Mouse (Mus musculus) stomach, postnatal 0 days (tissue): ENCODE measurements around the gene Apoa2. TPM values are rescaled to one million over a fixed set of nuclear protein-coding genes. Genes with fewer than 3 reads are reported as not detected.

Experiments used
- ATAC-seq: fragments of 200-750 bp; cut with Nextera tagmentation; 2 replicates; pipeline ENCODE4 v1.8.0; 2017; ENCODE audit not compliant: low FRiP score, low TSS enrichment
- DNase-seq: peaks from one replicate; pipeline ENCODE4 v3.0.0-alpha.2; 2016; ENCODE audit warnings: low spot score
- H3K27ac ChIP-seq: fragments of 300-500 bp; sonication (generic); replicated peaks from 2 replicates; pipeline ENCODE4 v1.5.1; 2014; ENCODE audit warnings: mild to moderate bottlenecking, control low read depth
- H3K27me3 ChIP-seq: fragments of 300-500 bp; sonication (generic); 2 replicates; pipeline ENCODE4 v1.6.1; 2014; ENCODE audit warnings: low read length; ENCODE audit not compliant: control insufficient read depth, insufficient read depth
- H3K36me3 ChIP-seq: fragments of 300-500 bp; sonication (generic); 2 replicates; pipeline ENCODE4 v1.6.1; 2014; ENCODE audit warnings: low read length, mixed read lengths; ENCODE audit not compliant: control insufficient read depth, insufficient read depth
- H3K4me1 ChIP-seq: fragments of 300-500 bp; sonication (generic); replicated peaks from 2 replicates; pipeline ENCODE4 v1.6.1; 2014; ENCODE audit warnings: antibody characterized with exemption; ENCODE audit not compliant: control insufficient read depth, insufficient read depth
- H3K4me2 ChIP-seq: fragments of 300-500 bp; sonication (generic); replicated peaks from 2 replicates; pipeline ENCODE4 v1.6.1; 2014; ENCODE audit warnings: low read depth, mild to moderate bottlenecking, control low read depth, moderate library complexity
- H3K4me3 ChIP-seq: fragments of 300-500 bp; sonication (generic); 2 replicates; pipeline ENCODE4 v1.5.1; 2014; ENCODE audit warnings: low read depth, low read length, control low read depth
- H3K9ac ChIP-seq: fragments of 300-500 bp; sonication (generic); 2 replicates; pipeline ENCODE4 v1.6.1; 2014; ENCODE audit warnings: mild to moderate bottlenecking, low read length, control low read depth, mixed read lengths
- H3K9me3 ChIP-seq: fragments of 300-500 bp; sonication (generic); 2 replicates; pipeline ENCODE4 v1.6.1; 2016; ENCODE audit warnings: low read length; ENCODE audit not compliant: control insufficient read depth
- CTCF ChIP-seq: IDR thresholded peaks from 2 replicates; pipeline ENCODE4 v1.5.1; 2016; ENCODE audit warnings: antibody characterized with exemption, low read depth, mild to moderate bottlenecking, moderate library complexity
- EP300 ChIP-seq: optimal IDR thresholded peaks from 2 replicates; pipeline ENCODE3; 2016; ENCODE audit warnings: antibody characterized with exemption
- WGBS: fragments of 180-500 bp; shearing (Covaris S2); extraction: QIAGEN DNeasy Blood & Tissue Kit; methylation state at CpG from one replicate; pipeline ENCODE4 v1.1.7; 2014; 5-methylcytosine and 5-hydroxymethylcytosine counted together
- polyA plus RNA-seq: library from polyadenylated mRNA; unstranded; fragments of >200 nt; fragmentation: Nextera tagmentation; extraction: Ambion mirVana; gene quantifications from 2 replicates; pipeline ENCODE4 v1.2.1, GENCODE M21; 2015

Gene Apoa2
- polyA plus RNA-seq, 1 experiment from 2014 or later, result 26.3 TPM

GRCm38 (mm10) chr1:171231844-171232243 lies 7.0 kb downstream of the Apoa2 start:
- H3K27me3 ChIP-seq, result no peaks in the 10 kb centered on the region
- no peaks in the 10 kb centered on the region for H3K4me1 ChIP-seq
- H3K4me3 ChIP-seq, result no peak overlapping the region
- H3K27ac ChIP-seq, result no peak overlapping the region
- no peak overlapping the region for H3K4me2 ChIP-seq
- H3K36me3 ChIP-seq, result peaks cover 22% of the 10 kb centered on the region
- H3K9ac ChIP-seq, result no peak overlapping the region
- no peak for TF ChIP-seq CTCF
- TF ChIP-seq EP300, result no peak
- ATAC-seq (no peak), DNase-seq (no peak)
- no peaks in the 10 kb centered on the region for H3K9me3 ChIP-seq
- WGBS, result 74% methylated on average over 4 of the region's 4 CpGs

- Histone ChIP-seq H3K9ac (no peak overlapping the region), H3K27me3 (no peaks in the 10 kb centered on the region), H3K27ac (no peak overlapping the region), H3K4me1 (no peaks in the 10 kb centered on the region), H3K9me3 (no peaks in the 10 kb centered on the region), H3K4me2 (no peak overlapping the region), H3K36me3 (peaks cover 25% of the 10 kb centered on the region), H3K4me3 (no peak overlapping the region)
- DNase-seq, result no peak
- TF ChIP-seq EP300 (no peak), CTCF (no peak)
- WGBS, result 85% methylated on average over 5 of the region's 5 CpGs
- no peak for ATAC-seq
These were observed 7.5 kb downstream of the Apoa2 start for GRCm38 (mm10) chr1:171232348-171232747.

DNA sequence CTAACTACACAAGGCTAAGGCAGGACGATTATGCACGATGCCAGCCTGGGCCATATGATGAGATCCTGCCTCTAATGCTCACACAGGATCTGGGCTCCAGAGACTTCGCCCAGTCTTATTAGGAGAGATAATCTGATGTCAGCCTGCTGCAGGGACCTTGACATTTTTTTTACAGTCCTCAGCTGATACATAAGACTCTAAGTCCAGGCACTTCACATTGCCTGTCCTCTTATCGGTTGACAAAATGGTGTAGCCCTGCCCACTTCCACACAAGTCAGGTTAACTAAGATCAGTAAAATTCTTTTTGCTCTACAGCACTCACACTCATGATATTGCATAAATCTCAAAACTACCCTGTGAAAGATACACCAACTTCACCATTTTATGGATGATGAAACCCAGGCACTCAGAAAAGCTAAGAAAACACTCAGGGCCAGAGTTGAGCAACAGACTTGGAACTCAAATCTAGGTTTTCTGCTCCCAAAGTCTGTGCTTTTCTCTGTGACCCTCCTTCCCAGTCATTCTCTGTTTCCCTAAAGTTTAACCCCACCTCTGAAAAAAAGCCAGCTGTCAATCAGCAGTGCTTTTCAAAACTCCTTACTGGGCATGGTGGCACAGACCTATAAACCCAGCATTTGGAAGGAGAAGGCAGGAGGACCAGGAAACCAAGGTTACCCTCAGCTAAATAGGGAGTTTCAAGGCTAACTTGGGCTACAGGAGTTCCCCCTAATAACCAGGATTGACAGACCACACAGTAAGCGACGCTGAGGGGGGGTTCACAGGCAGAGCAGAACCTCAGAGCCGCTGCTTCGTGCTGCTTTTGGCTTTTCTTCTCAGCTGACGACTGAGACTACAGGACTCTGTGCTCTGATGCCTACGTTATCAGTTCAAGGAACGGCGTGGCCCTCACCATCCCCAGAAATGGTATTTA lies 8.2 kb downstream of the Apoa2 start:
- no peak overlapping the region for H3K9ac ChIP-seq
- no peaks in the 10 kb centered on the region for H3K27me3 ChIP-seq
- H3K4me1 ChIP-seq, result no peaks in the 10 kb centered on the region
- H3K4me3 ChIP-seq, result no peak overlapping the region
- no peaks in the 10 kb centered on the region for H3K9me3 ChIP-seq
- DNase-seq (no peak), ATAC-seq (no peak)
- WGBS, result 85% methylated on average over 12 of the region's 12 CpGs
- 0 out of 2 replicates have a peak overlapping the region, but pooled peaks have one; percentile 5 for H3K27ac ChIP-seq
- TF ChIP-seq EP300, result no peak
- H3K36me3 ChIP-seq, result peaks cover 29% of the 10 kb centered on the region
- no peak overlapping the region for H3K4me2 ChIP-seq

GRCm38 (mm10) chr1:171234126-171234525 lies 9.3 kb downstream of the Apoa2 start, which contains the start of gene Fcer1g:
Gene Fcer1g, minus strand, starts transcription at chr1:171234365.
- no peak for TF ChIP-seq EP300
- TF ChIP-seq CTCF, result no peak
- Histone ChIP-seq H3K4me2 (no peak within 1 kb of the TSS), H3K27me3 (no peaks in the 10 kb centered on the region), H3K27ac (0 out of 2 replicates have a peak within 1 kb of the TSS, but pooled peaks have one; percentile 5), H3K4me3 (no peak within 1 kb of the TSS), H3K36me3 (peaks cover 34% of the 10 kb centered on the region), H3K9ac (no peak within 1 kb of the TSS), H3K9me3 (no peaks in the 10 kb centered on the region), H3K4me1 (no peaks in the 10 kb centered on the region)
- WGBS, result 79% methylated on average over 14 of the region's 14 CpGs
- DNase-seq, result no peak
- ATAC-seq, result no peak

- no peaks in the 10 kb centered on the region for H3K4me1 ChIP-seq
These were observed 9.7 kb downstream of the Apoa2 start for GRCm38 (mm10) chr1:171234538-171234937.

GRCm38 (mm10) chr1:171235791-171236190 lies 10.9 kb downstream of the Apoa2 start:
- no peaks in the 10 kb centered on the region for H3K4me1 ChIP-seq
- H3K4me2 ChIP-seq, result no peak overlapping the region
- no peak overlapping the region for H3K27ac ChIP-seq
- H3K36me3 ChIP-seq, result peaks cover 35% of the 10 kb centered on the region
- no peak overlapping the region for H3K4me3 ChIP-seq
- 73% methylated on average over 4 of the region's 4 CpGs for WGBS
- ATAC-seq (no peak), DNase-seq (no peak)
- TF ChIP-seq EP300 (no peak), CTCF (no peak)
- H3K27me3 ChIP-seq, result no peaks in the 10 kb centered on the region
- no peaks in the 10 kb centered on the region for H3K9me3 ChIP-seq
- no peak overlapping the region for H3K9ac ChIP-seq

More at GRCm38 (mm10) chr1:171234538-171234937, 9.7 kb downstream of the Apoa2 start:
- Histone ChIP-seq H3K9me3 (no peaks in the 10 kb centered on the region), H3K36me3 (peaks cover 35% of the 10 kb centered on the region), H3K9ac (no peak overlapping the region), H3K27me3 (no peaks in the 10 kb centered on the region), H3K4me3 (no peak overlapping the region), H3K4me2 (no peak overlapping the region), H3K27ac (no peak overlapping the region)
- TF ChIP-seq EP300 (no peak), CTCF (no peak)
- DNase-seq, result no peak
- WGBS, result 86% methylated on average over 4 of the region's 4 CpGs
- ATAC-seq, result no peak
